Mouse (Mus musculus) brain, embryonic 14.5 days (tissue): ENCODE results near the gene Ctla4.

Experiments
- CTCF ChIP-seq: fragments of 200-500 bp; IDR thresholded peaks from 2 replicates; pipeline ENCODE4 v1.5.1; 2012; ENCODE audit warnings: inconsistent platforms, mild to moderate bottlenecking, moderate library complexity, borderline replicate concordance; ENCODE audit not compliant: insufficient read depth, insufficient read length; ENCODE audit errors: extremely low read depth
- POLR2A ChIP-seq: fragments of 200-500 bp; IDR thresholded peaks from 2 replicates; pipeline ENCODE4 v1.6.1; 2012; ENCODE audit warnings: mild to moderate bottlenecking, inconsistent platforms, borderline replicate concordance; ENCODE audit not compliant: poor library complexity, insufficient read depth, insufficient read length, severe bottlenecking; ENCODE audit errors: extremely low read depth

- no peak for TF ChIP-seq POLR2A
- TF ChIP-seq CTCF, result no peak
Measured at GRCm38 (mm10) chr1:60861431-60861830, 25.4 kb upstream of the Ctla4 start.
